Mouse (Mus musculus) forebrain, embryonic 13.5 days (tissue): ENCODE results near the gene 1110051M20Rik. TPM values are rescaled to one million over a fixed set of nuclear protein-coding genes. Genes with fewer than 3 reads are reported as not detected.

Source experiments
- ATAC-seq: fragments of 200-750 bp; cut with Nextera tagmentation; 2 replicates; pipeline ENCODE4 v1.8.0; 2017
- H3K27ac ChIP-seq: fragments of 300-500 bp; sonication (generic); 2 replicates; pipeline ENCODE4 v1.5.1; 2015; ENCODE audit warnings: inconsistent platforms, mild to moderate bottlenecking, moderate library complexity
- H3K27me3 ChIP-seq: fragments of 300-500 bp; sonication (generic); 2 replicates; pipeline ENCODE4 v1.6.1; 2015; ENCODE audit warnings: mild to moderate bottlenecking, inconsistent platforms
- H3K36me3 ChIP-seq: fragments of 300-500 bp; sonication (generic); 2 replicates; pipeline ENCODE4 v1.6.1; 2015; ENCODE audit warnings: mild to moderate bottlenecking, inconsistent platforms; ENCODE audit not compliant: poor library complexity, severe bottlenecking
- H3K4me1 ChIP-seq: fragments of 300-500 bp; sonication (generic); 2 replicates; pipeline ENCODE4 v1.6.1; 2015; ENCODE audit warnings: inconsistent platforms
- H3K4me2 ChIP-seq: fragments of 300-500 bp; sonication (generic); 2 replicates; pipeline ENCODE4 v1.6.1; 2015; ENCODE audit warnings: inconsistent platforms, mild to moderate bottlenecking, moderate library complexity
- H3K4me3 ChIP-seq: fragments of 300-500 bp; sonication (generic); 2 replicates; pipeline ENCODE4 v1.5.1; 2015; ENCODE audit warnings: mild to moderate bottlenecking, inconsistent platforms
- H3K9ac ChIP-seq: fragments of 300-500 bp; sonication (generic); 2 replicates; pipeline ENCODE4 v1.6.1; 2015; ENCODE audit warnings: mild to moderate bottlenecking, inconsistent platforms
- H3K9me3 ChIP-seq: fragments of 300-500 bp; sonication (generic); replicated peaks from 2 replicates; pipeline ENCODE4 v1.6.1; 2016; ENCODE audit warnings: inconsistent platforms
- WGBS: fragments of 180-500 bp; shearing (Covaris S2); methylation state at CpG from one replicate; pipeline ENCODE4 v1.1.7; 2015; 5-methylcytosine and 5-hydroxymethylcytosine counted together
- polyA plus RNA-seq: library from polyadenylated mRNA; unstranded; fragments of >200 nt; fragmentation: Nextera tagmentation; extraction: Ambion mirVana; gene quantifications from 2 replicates; pipeline ENCODE4 v1.2.1, GENCODE M21; 2015

The 1110051M20Rik gene
- polyA plus RNA-seq, 1 experiment from 2014 or later, result 137 TPM

DNA sequence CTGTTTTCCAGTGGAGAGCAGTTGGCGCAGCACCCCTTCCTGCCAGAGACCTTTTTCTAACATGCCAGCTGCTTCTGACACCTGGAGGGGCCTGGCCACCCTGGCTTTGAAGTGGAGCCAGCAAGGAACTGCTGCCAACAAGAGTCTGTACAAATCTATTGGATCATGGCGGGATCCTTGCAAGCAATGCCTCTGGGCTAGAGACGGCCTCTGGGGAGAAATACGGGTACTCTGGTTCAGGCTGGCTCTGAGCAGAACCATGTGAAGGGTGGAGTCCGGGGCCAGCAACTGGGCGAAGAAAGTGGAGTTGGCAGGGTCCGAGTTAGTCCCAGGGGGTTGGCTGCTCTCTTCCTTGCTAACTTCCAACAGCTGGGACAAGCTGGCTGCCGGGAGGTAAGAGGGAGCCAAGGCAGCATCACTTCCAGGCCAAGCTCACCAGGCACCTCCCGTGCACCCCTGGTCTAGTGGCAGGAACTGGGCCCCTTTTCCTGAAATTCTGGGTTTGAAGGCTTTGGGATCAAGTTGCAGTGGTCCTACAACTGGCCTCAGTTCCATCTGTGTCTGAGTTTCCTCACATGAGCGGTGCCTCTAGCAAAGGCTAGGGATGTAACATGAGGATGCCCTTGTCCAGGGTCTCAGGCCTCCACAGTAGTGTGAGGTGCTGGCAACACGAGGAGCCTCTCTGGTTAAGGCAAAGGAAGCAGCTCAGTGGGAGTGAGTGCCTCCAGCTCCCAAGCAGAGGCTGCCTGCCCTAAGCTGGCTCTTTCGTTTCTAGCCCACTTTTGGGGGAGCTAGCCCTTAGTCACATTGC is 153.1 kb downstream of the 1110051M20Rik start:
- H3K4me1 ChIP-seq, result peaks cover 13% of the 10 kb centered on the region
- H3K9ac ChIP-seq, result no peak overlapping the region
- WGBS, result 63% methylated on average over 12 of the region's 12 CpGs
- H3K4me2 ChIP-seq, result no peak overlapping the region
- H3K27me3 ChIP-seq, result no peaks in the 10 kb centered on the region
- ATAC-seq, result no peak
- no peaks in the 10 kb centered on the region for H3K9me3 ChIP-seq
- H3K4me3 ChIP-seq, result no peak overlapping the region
- H3K27ac ChIP-seq, result peak overlapping the region; percentile 10
- peaks cover 10% of the 10 kb centered on the region; the same call in 1 of the 2 replicates for H3K36me3 ChIP-seq

DNA sequence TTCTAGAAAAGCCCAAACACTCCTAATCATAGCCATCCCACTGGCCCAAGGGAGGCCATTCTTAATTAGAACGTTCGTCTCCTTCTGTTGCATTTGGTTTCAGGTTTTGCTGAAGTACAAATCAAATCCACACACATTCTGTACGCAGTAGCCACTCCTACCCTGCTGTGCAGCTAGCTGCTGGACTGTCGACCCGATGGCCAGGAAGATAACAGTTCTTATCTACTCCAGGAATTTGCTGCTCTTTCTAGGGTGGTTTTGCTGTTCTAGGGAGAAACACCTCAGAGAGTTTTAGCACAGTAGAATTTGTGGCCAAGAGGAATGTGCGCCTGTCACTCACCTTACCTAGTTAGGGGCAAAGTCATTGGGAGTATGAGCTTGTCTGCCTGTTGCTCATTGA is 156.9 kb downstream of the 1110051M20Rik start:
- 89% methylated on average over 6 of the region's 6 CpGs for WGBS
- Histone ChIP-seq H3K36me3 (peaks cover 10% of the 10 kb centered on the region; the same call in 1 of the 2 replicates), H3K9me3 (no peaks in the 10 kb centered on the region), H3K9ac (no peak overlapping the region), H3K27ac (no peak overlapping the region), H3K4me3 (no peak overlapping the region), H3K4me2 (no peak overlapping the region), H3K4me1 (peaks cover 29% of the 10 kb centered on the region), H3K27me3 (no peaks in the 10 kb centered on the region)
- no peak for ATAC-seq

GRCm38 (mm10) chr2:91285885-91286505 is 158.5 kb downstream of the 1110051M20Rik start:
- Histone ChIP-seq H3K27me3 (no peaks in the 10 kb centered on the region), H3K9me3 (no peaks in the 10 kb centered on the region), H3K4me2 (no peak overlapping the region), H3K4me3 (no peak overlapping the region), H3K36me3 (peaks cover 17% of the 10 kb centered on the region), H3K27ac (no peak overlapping the region), H3K9ac (no peak overlapping the region), H3K4me1 (peaks cover 20% of the 10 kb centered on the region)
- 13% methylated on average over 7 of the region's 7 CpGs for WGBS
- peak; percentile 41 for ATAC-seq

- H3K9me3 ChIP-seq, result no peaks in the 10 kb centered on the region
- H3K4me2 ChIP-seq, result no peak overlapping the region
- H3K27ac ChIP-seq, result peak overlapping the region; percentile 41; the same call in 1 of the 2 replicates
- ATAC-seq, result peak; percentile 39; the same call in 1 of the 2 replicates
- peaks cover 17% of the 10 kb centered on the region for H3K36me3 ChIP-seq
- peak overlapping the region; percentile 40; the same call in 1 of the 2 replicates for H3K9ac ChIP-seq
- no peaks in the 10 kb centered on the region for H3K27me3 ChIP-seq
- no peak overlapping the region for H3K4me3 ChIP-seq
- peaks cover 16% of the 10 kb centered on the region; the same call in 1 of the 2 replicates for H3K4me1 ChIP-seq
- 55% methylated on average over 13 of the region's 13 CpGs for WGBS
Measured at GRCm38 (mm10) chr2:91284375-91285199, 159.9 kb downstream of the 1110051M20Rik start.

- Histone ChIP-seq H3K9ac (no peak overlapping the region), H3K4me1 (peaks cover 16% of the 10 kb centered on the region; the same call in 1 of the 2 replicates), H3K27ac (no peak overlapping the region), H3K9me3 (no peaks in the 10 kb centered on the region), H3K4me3 (no peak overlapping the region), H3K36me3 (peaks cover 17% of the 10 kb centered on the region), H3K27me3 (no peaks in the 10 kb centered on the region), H3K4me2 (no peak overlapping the region)
- ATAC-seq, result no peak
- WGBS, result 89% methylated on average over 3 of the region's 3 CpGs
Measured at GRCm38 (mm10) chr2:91283972-91284371, 160.5 kb downstream of the 1110051M20Rik start.

GRCm38 (mm10) chr2:91281366-91281765 is 163.1 kb downstream of the 1110051M20Rik start:
- Histone ChIP-seq H3K27ac (no peak overlapping the region), H3K4me2 (no peak overlapping the region), H3K9me3 (no peaks in the 10 kb centered on the region), H3K9ac (no peak overlapping the region), H3K27me3 (no peaks in the 10 kb centered on the region), H3K4me1 (peaks cover 16% of the 10 kb centered on the region; the same call in 1 of the 2 replicates), H3K4me3 (no peak overlapping the region), H3K36me3 (peaks cover 30% of the 10 kb centered on the region)
- 58% methylated on average over 5 of the region's 5 CpGs for WGBS
- peak; percentile 16; the same call in 1 of the 2 replicates for ATAC-seq

DNA sequence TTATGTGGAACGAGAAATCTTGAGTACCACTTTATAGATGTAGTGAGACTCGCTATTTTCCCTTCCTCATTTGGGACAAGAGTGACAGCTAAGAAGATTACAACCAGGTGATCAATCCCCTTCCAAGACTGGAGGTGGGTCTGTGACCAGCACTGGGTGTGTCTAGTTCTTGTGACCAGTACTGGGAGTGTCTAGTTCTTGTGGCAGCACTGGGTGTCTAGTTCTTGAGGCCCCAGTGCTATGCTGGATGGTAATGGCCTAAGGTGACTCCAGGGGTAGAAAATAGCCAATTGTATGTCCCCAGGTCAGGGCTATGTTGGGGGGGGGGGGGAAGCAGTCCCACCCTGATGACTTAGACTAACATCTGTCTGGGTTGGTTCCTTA is 165.1 kb downstream of the 1110051M20Rik start:
- Histone ChIP-seq H3K4me1 (0 out of 2 replicates have a peak, but pooled peaks cover 5% of the 10 kb centered on the region), H3K9ac (no peak overlapping the region), H3K9me3 (no peaks in the 10 kb centered on the region), H3K27me3 (no peaks in the 10 kb centered on the region), H3K4me2 (no peak overlapping the region), H3K36me3 (peaks cover 50% of the 10 kb centered on the region), H3K4me3 (no peak overlapping the region), H3K27ac (no peak overlapping the region; the same call in 1 of the 2 replicates)
- peak; percentile 22; the same call in 1 of the 2 replicates for ATAC-seq
- 85% methylated on average over 2 of the region's 2 CpGs for WGBS

DNA sequence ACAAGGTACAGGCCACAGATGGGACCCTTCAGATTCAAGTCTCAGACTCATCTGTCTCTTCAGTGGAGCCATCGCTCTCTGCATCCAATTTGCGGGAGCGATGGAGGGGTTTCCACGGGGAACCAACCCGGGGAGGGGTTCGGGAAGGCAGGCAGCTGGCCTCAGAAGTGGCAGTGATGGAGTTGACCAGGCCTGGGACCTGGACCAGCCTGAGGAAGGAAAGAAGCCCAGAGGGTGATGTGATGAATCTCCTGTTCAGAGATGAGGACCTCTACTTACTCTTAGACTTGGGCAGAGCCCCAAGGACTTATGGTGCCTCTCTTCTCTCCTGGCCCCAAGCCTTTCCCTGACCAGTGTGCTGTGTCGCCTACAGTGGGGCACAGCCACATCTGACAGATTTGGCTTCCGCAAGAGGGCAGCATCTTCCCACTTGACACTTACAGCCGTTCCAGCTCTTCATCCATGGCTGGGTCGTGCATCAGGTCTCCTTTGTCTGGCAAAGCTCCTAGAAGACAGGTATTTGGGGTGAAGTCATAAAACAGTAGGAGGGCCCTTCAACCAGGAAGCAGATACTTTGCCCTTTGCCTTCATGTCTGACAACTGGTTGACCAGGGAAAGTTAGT is 165.6 kb downstream of the 1110051M20Rik start:
- Histone ChIP-seq H3K9ac (no peak overlapping the region), H3K4me3 (no peak overlapping the region), H3K4me1 (0 out of 2 replicates have a peak, but pooled peaks cover under 1% of the 10 kb centered on the region), H3K27ac (no peak overlapping the region), H3K27me3 (no peaks in the 10 kb centered on the region), H3K9me3 (no peaks in the 10 kb centered on the region), H3K4me2 (no peak overlapping the region), H3K36me3 (peaks cover 55% of the 10 kb centered on the region)
- peak; percentile 69 for ATAC-seq
- 35% methylated on average over 10 of the region's 10 CpGs for WGBS

DNA sequence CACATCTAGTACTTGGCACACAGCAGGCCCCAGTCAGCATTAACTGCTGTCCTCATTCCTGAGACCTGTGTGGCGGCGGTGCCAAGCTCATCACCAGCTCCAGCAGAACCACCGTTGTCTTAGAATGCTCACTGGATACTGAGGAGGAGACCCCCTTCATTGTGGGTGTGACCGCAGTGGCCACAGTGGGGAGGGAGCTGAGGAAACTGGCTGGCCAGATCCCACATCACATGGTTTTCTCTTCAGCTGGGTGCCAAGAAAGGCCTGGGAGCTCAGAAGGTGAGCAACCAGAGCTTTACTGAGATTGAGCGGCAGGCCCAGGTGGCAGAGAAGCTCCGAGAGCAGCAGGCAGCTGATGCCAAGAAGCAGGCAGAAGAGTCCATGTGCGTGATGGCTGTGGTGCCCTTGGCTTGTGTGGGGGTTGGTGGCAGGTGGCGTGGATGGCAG is 174.8 kb downstream of the 1110051M20Rik start:
- no peak overlapping the region for H3K27ac ChIP-seq
- peaks cover 14% of the 10 kb centered on the region for H3K4me1 ChIP-seq
- ATAC-seq, result no peak
- H3K4me3 ChIP-seq, result no peak overlapping the region
- no peak overlapping the region for H3K9ac ChIP-seq
- no peaks in the 10 kb centered on the region for H3K27me3 ChIP-seq
- H3K9me3 ChIP-seq, result no peaks in the 10 kb centered on the region
- no peak overlapping the region for H3K4me2 ChIP-seq
- H3K36me3 ChIP-seq, result peaks cover 81% of the 10 kb centered on the region
- 95% methylated on average over 8 of the region's 8 CpGs for WGBS

DNA sequence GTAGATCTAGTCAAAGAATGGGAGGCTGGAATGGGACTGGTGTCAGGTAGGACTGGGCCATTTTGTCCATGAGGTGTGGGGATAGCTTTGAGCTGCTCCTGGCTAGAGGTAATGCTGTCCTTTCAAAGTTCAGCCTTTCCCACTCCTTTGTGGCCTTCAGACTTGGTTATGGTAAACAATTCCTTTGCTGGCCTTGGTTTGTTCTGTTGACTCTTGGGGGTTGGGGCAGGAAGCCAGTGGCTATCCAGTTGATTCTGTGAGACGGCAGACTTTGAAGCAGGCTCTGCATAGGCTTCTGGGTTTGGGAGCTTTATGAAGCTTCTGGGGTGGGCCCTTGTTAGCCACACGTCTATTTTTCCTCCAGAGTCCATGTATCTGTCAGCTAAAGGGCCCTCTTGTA is 175.8 kb downstream of the 1110051M20Rik start:
- Histone ChIP-seq H3K4me3 (no peak overlapping the region), H3K27me3 (no peaks in the 10 kb centered on the region), H3K4me2 (no peak overlapping the region), H3K9me3 (no peaks in the 10 kb centered on the region), H3K27ac (no peak overlapping the region), H3K9ac (no peak overlapping the region), H3K4me1 (peaks cover 20% of the 10 kb centered on the region), H3K36me3 (peaks cover 71% of the 10 kb centered on the region)
- no peak for ATAC-seq
- 77% methylated on average over 2 of the region's 2 CpGs for WGBS

GRCm38 (mm10) chr2:91268042-91268441 is 176.5 kb downstream of the 1110051M20Rik start:
- no peak for ATAC-seq
- no peaks in the 10 kb centered on the region for H3K9me3 ChIP-seq
- 92% methylated on average over 3 of the region's 3 CpGs for WGBS
- H3K36me3 ChIP-seq, result peaks cover 71% of the 10 kb centered on the region
- peaks cover 20% of the 10 kb centered on the region for H3K4me1 ChIP-seq
- H3K4me3 ChIP-seq, result no peak overlapping the region
- H3K27me3 ChIP-seq, result no peaks in the 10 kb centered on the region
- no peak overlapping the region for H3K9ac ChIP-seq
- no peak overlapping the region for H3K4me2 ChIP-seq
- no peak overlapping the region for H3K27ac ChIP-seq
